ENCODE assay signal across 17 mouse cellular contexts in genomic region chr15:8374724-8375123, GRCm38 (mm10).
"Had no signal": no experiment of that assay in that cellular context is flagged by ENCODE, and none has a peak within 500 bp of the region (broad histone marks: within the 10 kb centered on the region; RNA-seq: fewer than 3 reads in every experiment).

No protein-coding gene starts in this region.

- ATAC-seq: intestine, postnatal 0 days had no signal

- H3K9me3 ChIP-seq: limb, embryonic 12.5 days; liver, embryonic 15.5 days; neural tube, embryonic 13.5 days; stomach, embryonic 15.5 days had no signal

- H3K4me2 ChIP-seq: limb, embryonic 12.5 days; liver, embryonic 15.5 days; neural tube, embryonic 13.5 days; stomach, embryonic 15.5 days had no signal

- H3K27ac ChIP-seq: layer of hippocampus, adult 2 months; limb, embryonic 12.5 days; liver, embryonic 15.5 days; macrophage; neural tube, embryonic 13.5 days; stomach, embryonic 15.5 days had no signal

- H3K4me1 ChIP-seq: limb, embryonic 12.5 days; liver, embryonic 15.5 days; neural tube, embryonic 13.5 days; stomach, embryonic 15.5 days had no signal

- DNase-seq: kidney, adult 9 months; kidney, postnatal 10 days; kidney, postnatal 4 days; liver; lung, adult 2 months; lung, postnatal 10 days; midbrain, embryonic 14.5 days; right cerebral cortex, postnatal 14 days; thymus, adult 2 months; thymus, postnatal 25 days had no signal

- H3K4me3 ChIP-seq: layer of hippocampus, adult 2 months; limb, embryonic 12.5 days; liver, embryonic 15.5 days; neural tube, embryonic 13.5 days; stomach, embryonic 15.5 days had no signal

- H3K9ac ChIP-seq: limb, embryonic 12.5 days; liver, embryonic 15.5 days; neural tube, embryonic 13.5 days; stomach, embryonic 15.5 days had no signal

- H3K27me3 ChIP-seq: limb, embryonic 12.5 days; liver, embryonic 15.5 days; neural tube, embryonic 13.5 days; stomach, embryonic 15.5 days had no signal
